Mouse (Mus musculus) midbrain, embryonic 15.5 days (tissue): ENCODE results near the gene Cyp2t4. TPM values are rescaled to one million over a fixed set of nuclear protein-coding genes. Genes with fewer than 3 reads are reported as not detected.

Experiments used
- ATAC-seq: fragments of 200-750 bp; cut with Nextera tagmentation; replicated peaks from 2 replicates; pipeline ENCODE4 v1.8.0; 2017; ENCODE audit warnings: moderate TSS enrichment
- H3K27ac ChIP-seq: fragments of 300-500 bp; sonication (generic); 2 replicates; pipeline ENCODE4 v1.5.1; 2015; ENCODE audit warnings: mild to moderate bottlenecking, inconsistent platforms
- H3K27me3 ChIP-seq: fragments of 300-500 bp; sonication (generic); replicated peaks from 2 replicates; pipeline ENCODE4 v1.6.1; 2015; ENCODE audit warnings: inconsistent platforms
- H3K36me3 ChIP-seq: fragments of 300-500 bp; sonication (generic); replicated peaks from 2 replicates; pipeline ENCODE4 v1.6.1; 2015; ENCODE audit warnings: inconsistent platforms
- H3K4me1 ChIP-seq: fragments of 300-500 bp; sonication (generic); 2 replicates; pipeline ENCODE4 v1.6.1; 2015; ENCODE audit warnings: inconsistent platforms
- H3K4me2 ChIP-seq: fragments of 300-500 bp; sonication (generic); 2 replicates; pipeline ENCODE4 v1.6.1; 2015; ENCODE audit warnings: inconsistent platforms, mild to moderate bottlenecking, moderate library complexity
- H3K4me3 ChIP-seq: fragments of 300-500 bp; sonication (generic); 2 replicates; pipeline ENCODE4 v1.5.1; 2015; ENCODE audit warnings: mild to moderate bottlenecking, inconsistent platforms
- H3K9ac ChIP-seq: fragments of 300-500 bp; sonication (generic); 2 replicates; pipeline ENCODE4 v1.6.1; 2015; ENCODE audit warnings: mild to moderate bottlenecking, inconsistent platforms
- H3K9me3 ChIP-seq: fragments of 300-500 bp; sonication (generic); 2 replicates; pipeline ENCODE4 v1.6.1; 2016; ENCODE audit warnings: inconsistent platforms
- WGBS: fragments of 180-500 bp; shearing (Covaris S2); methylation state at CpG from one replicate; pipeline ENCODE4 v1.1.7; 2015; ENCODE audit warnings: mixed read lengths; 5-methylcytosine and 5-hydroxymethylcytosine counted together
- polyA plus RNA-seq: library from polyadenylated mRNA; unstranded; fragments of >200 nt; fragmentation: Nextera tagmentation; extraction: Ambion mirVana; gene quantifications from 2 replicates; pipeline ENCODE4 v1.2.1, GENCODE M21; 2015

Gene Cyp2t4
- polyA plus RNA-seq, 1 experiment from 2014 or later, result not detected

GRCm38 (mm10) chr7:27162780-27163449, 9.4 kb downstream of the Cyp2t4 start:
- Histone ChIP-seq H3K4me3 (peak overlapping the region; percentile 0; the same call in 1 of the 2 replicates), H3K27me3 (no peaks in the 10 kb centered on the region), H3K36me3 (peaks cover 9% of the 10 kb centered on the region), H3K27ac (no peak overlapping the region), H3K4me1 (peaks cover 73% of the 10 kb centered on the region), H3K4me2 (peak overlapping the region; percentile 90), H3K9ac (peak overlapping the region; percentile 29; the same call in 1 of the 2 replicates), H3K9me3 (no peaks in the 10 kb centered on the region)
- WGBS, result 83% methylated on average over 5 of the region's 5 CpGs
- ATAC-seq, result no peak

GRCm38 (mm10) chr7:27163450-27163805, 9.9 kb downstream of the Cyp2t4 start:
- Histone ChIP-seq H3K9me3 (no peaks in the 10 kb centered on the region), H3K27ac (no peak overlapping the region)
- 79% methylated on average over 5 of the region's 5 CpGs for WGBS

GRCm38 (mm10) chr7:27164112-27164947, 10.8 kb downstream of the Cyp2t4 start:
- Histone ChIP-seq H3K9ac (peak overlapping the region; percentile 29), H3K27me3 (no peaks in the 10 kb centered on the region), H3K27ac (no peak overlapping the region), H3K4me3 (peak overlapping the region; percentile 85), H3K4me1 (peaks cover 73% of the 10 kb centered on the region), H3K4me2 (peak overlapping the region; percentile 90), H3K36me3 (no peaks in the 10 kb centered on the region), H3K9me3 (no peaks in the 10 kb centered on the region)
- no peak for ATAC-seq
- 83% methylated on average over 33 of the region's 33 CpGs for WGBS

More at GRCm38 (mm10) chr7:27163450-27163805, 9.9 kb downstream of the Cyp2t4 start:
- Histone ChIP-seq H3K36me3 (peaks cover 7% of the 10 kb centered on the region), H3K4me2 (peak overlapping the region; percentile 90), H3K27me3 (no peaks in the 10 kb centered on the region), H3K4me1 (peaks cover 73% of the 10 kb centered on the region), H3K4me3 (peak overlapping the region; percentile 0; the same call in 1 of the 2 replicates), H3K9ac (peak overlapping the region; percentile 29; the same call in 1 of the 2 replicates)
- no peak for ATAC-seq

- H3K4me3 ChIP-seq, result peak overlapping the region; percentile 85
- peak overlapping the region; percentile 90 for H3K9ac ChIP-seq
- H3K27ac ChIP-seq, result peak overlapping the region; percentile 99
- 73% methylated on average over 23 of the region's 23 CpGs for WGBS
- no peaks in the 10 kb centered on the region for H3K36me3 ChIP-seq
- H3K4me1 ChIP-seq, result peaks cover 67% of the 10 kb centered on the region
- no peaks in the 10 kb centered on the region for H3K27me3 ChIP-seq
- peak; percentile 18 for ATAC-seq
- no peaks in the 10 kb centered on the region for H3K9me3 ChIP-seq
- peak overlapping the region; percentile 90 for H3K4me2 ChIP-seq
These were observed 11.6 kb downstream of the Cyp2t4 start for GRCm38 (mm10) chr7:27165007-27165655.

- peak overlapping the region; percentile 85 for H3K4me3 ChIP-seq
- peak overlapping the region; percentile 99 for H3K27ac ChIP-seq
- peak overlapping the region; percentile 90 for H3K9ac ChIP-seq
- ATAC-seq, result peak; percentile 0; the same call in 1 of the 2 replicates
- H3K27me3 ChIP-seq, result no peaks in the 10 kb centered on the region
- peaks cover 61% of the 10 kb centered on the region for H3K4me1 ChIP-seq
- no peaks in the 10 kb centered on the region for H3K9me3 ChIP-seq
- no peaks in the 10 kb centered on the region for H3K36me3 ChIP-seq
- 1% methylated on average over 8 of the region's 8 CpGs for WGBS
- peak overlapping the region; percentile 90 for H3K4me2 ChIP-seq
These were observed 12.2 kb downstream of the Cyp2t4 start for GRCm38 (mm10) chr7:27165696-27166095.

GRCm38 (mm10) chr7:27166229-27166613, 12.7 kb downstream of the Cyp2t4 start:
- H3K4me3 ChIP-seq, result peak overlapping the region; percentile 85
- peak overlapping the region; percentile 90 for H3K4me2 ChIP-seq
- peak overlapping the region; percentile 99 for H3K27ac ChIP-seq
- peak; percentile 48 for ATAC-seq
- peak overlapping the region; percentile 90 for H3K9ac ChIP-seq
- 0% methylated on average over 16 of the region's 43 CpGs for WGBS
- no peaks in the 10 kb centered on the region for H3K9me3 ChIP-seq
- H3K4me1 ChIP-seq, result peaks cover 56% of the 10 kb centered on the region
- no peaks in the 10 kb centered on the region for H3K36me3 ChIP-seq
- no peaks in the 10 kb centered on the region for H3K27me3 ChIP-seq

GRCm38 (mm10) chr7:27166614-27167474, 13.3 kb downstream of the Cyp2t4 start, which contains the start of gene Egln2:
TSS of gene Egln2 (minus strand) at chr7:27166802.
- Histone ChIP-seq H3K36me3 (no peaks in the 10 kb centered on the region), H3K9me3 (no peaks in the 10 kb centered on the region), H3K27me3 (no peaks in the 10 kb centered on the region), H3K9ac (peak within 1 kb of the TSS; percentile 90), H3K27ac (peak within 1 kb of the TSS; percentile 99), H3K4me1 (peaks cover 50% of the 10 kb centered on the region), H3K4me2 (peak within 1 kb of the TSS; percentile 90), H3K4me3 (peak within 1 kb of the TSS; percentile 85)
- WGBS, result 1% methylated on average over 43 of the region's 61 CpGs
- ATAC-seq, result peak; percentile 82

GRCm38 (mm10) chr7:27167475-27168094, 14.1 kb downstream of the Cyp2t4 start:
- H3K27me3 ChIP-seq, result no peaks in the 10 kb centered on the region
- peaks cover 42% of the 10 kb centered on the region for H3K4me1 ChIP-seq
- no peaks in the 10 kb centered on the region for H3K9me3 ChIP-seq
- H3K4me3 ChIP-seq, result peak overlapping the region; percentile 85
- peak overlapping the region; percentile 39 for H3K9ac ChIP-seq
- ATAC-seq, result peak; percentile 11
- WGBS, result 75% methylated on average over 11 of the region's 11 CpGs
- peak overlapping the region; percentile 90 for H3K4me2 ChIP-seq
- H3K27ac ChIP-seq, result peak overlapping the region; percentile 99
- 0 out of 2 replicates have a peak, but pooled peaks cover 3% of the 10 kb centered on the region for H3K36me3 ChIP-seq

GRCm38 (mm10) chr7:27168371-27168770, 14.9 kb downstream of the Cyp2t4 start:
- Histone ChIP-seq H3K4me3 (no peak overlapping the region), H3K9me3 (no peaks in the 10 kb centered on the region), H3K27ac (no peak overlapping the region), H3K36me3 (peaks cover 7% of the 10 kb centered on the region; the same call in 1 of the 2 replicates), H3K4me2 (no peak overlapping the region), H3K4me1 (peaks cover 35% of the 10 kb centered on the region), H3K9ac (no peak overlapping the region), H3K27me3 (no peaks in the 10 kb centered on the region)
- 97% methylated on average over 5 of the region's 5 CpGs for WGBS
- ATAC-seq, result no peak

- H3K36me3 ChIP-seq, result peaks cover 10% of the 10 kb centered on the region; the same call in 1 of the 2 replicates
- no peak overlapping the region for H3K27ac ChIP-seq
- H3K4me3 ChIP-seq, result no peak overlapping the region
- H3K9ac ChIP-seq, result no peak overlapping the region
- 85% methylated on average over 3 of the region's 3 CpGs for WGBS
- no peaks in the 10 kb centered on the region for H3K27me3 ChIP-seq
- ATAC-seq, result no peak
- peaks cover 10% of the 10 kb centered on the region for H3K4me1 ChIP-seq
- no peaks in the 10 kb centered on the region for H3K9me3 ChIP-seq
- no peak overlapping the region for H3K4me2 ChIP-seq
These were observed 17.5 kb downstream of the Cyp2t4 start for GRCm38 (mm10) chr7:27170981-27171380.

GRCm38 (mm10) chr7:27174496-27174895, 21.0 kb downstream of the Cyp2t4 start:
- no peak for ATAC-seq
- Histone ChIP-seq H3K36me3 (peaks cover 10% of the 10 kb centered on the region; the same call in 1 of the 2 replicates), H3K4me3 (no peak overlapping the region), H3K9me3 (no peaks in the 10 kb centered on the region), H3K4me2 (no peak overlapping the region), H3K27me3 (no peaks in the 10 kb centered on the region), H3K4me1 (peaks cover 13% of the 10 kb centered on the region), H3K27ac (no peak overlapping the region), H3K9ac (no peak overlapping the region)
- WGBS, result 92% methylated on average over 15 of the region's 15 CpGs
